Mouse (Mus musculus): ENCODE measurements at regions not wholly inside any gene's neighbourhood (a gene's known extent, or its start where the extent isn't known, plus 50 kb on each side); places are given as distances from the start of the nearest gene placed in this dataset.

GRCm38 (mm10) chr12:71481371-71481770 is 171.7 kb downstream of the Dact1 start:
- WGBS = 48% methylated on average over 6 of the region's 6 CpGs
- H3K4me2 ChIP-seq (replicated peaks; ENCODE audit: low read depth, low read length) = no peak overlapping the region
- ATAC-seq (no peak), DNase-seq (ENCODE audit: low spot score) (no peak)
- H3K4me3 ChIP-seq (ENCODE audit: low read depth, low read length) = no peak overlapping the region
- no peak overlapping the region for H3K9ac ChIP-seq (replicated peaks; ENCODE audit: low read depth)
- H3K36me3 ChIP-seq (ENCODE audit: insufficient read depth, low read length) = no peaks in the 10 kb centered on the region
- H3K9me3 ChIP-seq (ENCODE audit: low read length) = no peaks in the 10 kb centered on the region
- H3K27ac ChIP-seq (ENCODE audit: low read length) = no peak overlapping the region
- no peak for TF ChIP-seq CTCF (IDR thresholded peaks at IDR 0.05)
- no peak for TF ChIP-seq EP300 (IDR thresholded peaks at IDR 0.05)
- no peaks in the 10 kb centered on the region for H3K4me1 ChIP-seq (ENCODE audit: insufficient read depth, low read depth, low read length)
- H3K27me3 ChIP-seq (replicated peaks; ENCODE audit: insufficient read depth, low read length) = no peaks in the 10 kb centered on the region

- no peaks in the 10 kb centered on the region for H3K27me3 ChIP-seq (replicated peaks; ENCODE audit: insufficient read depth, low read length)
- H3K4me1 ChIP-seq (ENCODE audit: insufficient read depth, low read depth, low read length) = no peaks in the 10 kb centered on the region
- ATAC-seq = no peak
- TF ChIP-seq EP300 (IDR thresholded peaks at IDR 0.05) (no peak), CTCF (IDR thresholded peaks at IDR 0.05) (no peak)
- no peak overlapping the region for H3K27ac ChIP-seq (ENCODE audit: low read length)
- no peak overlapping the region for H3K9ac ChIP-seq (replicated peaks; ENCODE audit: low read depth)
- WGBS = 45% methylated on average over 9 of the region's 9 CpGs
- DNase-seq (ENCODE audit: low spot score) = no peak
- no peak overlapping the region for H3K4me3 ChIP-seq (ENCODE audit: low read depth, low read length)
- no peaks in the 10 kb centered on the region for H3K9me3 ChIP-seq (ENCODE audit: low read length)
- no peak overlapping the region for H3K4me2 ChIP-seq (replicated peaks; ENCODE audit: low read depth, low read length)
- no peaks in the 10 kb centered on the region for H3K36me3 ChIP-seq (ENCODE audit: insufficient read depth, low read length)
Observed at GRCm38 (mm10) chr12:71481899-71482593, 172.4 kb downstream of the Dact1 start.

DNA sequence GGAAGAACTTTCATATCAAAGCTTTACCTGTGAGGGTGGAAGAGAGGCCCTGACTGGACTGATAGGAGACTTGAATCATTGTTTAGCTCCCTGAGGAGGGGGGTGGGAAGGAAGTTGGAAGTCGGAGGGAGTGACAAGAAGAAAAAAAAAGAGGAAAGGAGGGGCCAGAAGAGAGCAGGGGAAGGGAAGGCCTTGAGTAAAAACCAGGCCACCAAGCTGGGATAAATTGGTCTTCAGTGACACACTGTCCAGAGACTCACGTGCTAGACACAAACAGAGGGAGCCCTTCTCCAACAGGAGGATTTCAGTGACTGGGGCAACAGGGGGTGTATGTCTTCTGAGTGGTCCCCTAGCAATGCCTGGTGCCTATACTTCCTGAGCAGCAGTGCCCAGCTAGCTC is 172.9 kb downstream of the Dact1 start:
- no peak overlapping the region for H3K4me2 ChIP-seq (replicated peaks; ENCODE audit: low read depth, low read length)
- H3K9ac ChIP-seq (replicated peaks; ENCODE audit: low read depth) = no peak overlapping the region
- no peaks in the 10 kb centered on the region for H3K4me1 ChIP-seq (ENCODE audit: insufficient read depth, low read depth, low read length)
- H3K27me3 ChIP-seq (replicated peaks; ENCODE audit: insufficient read depth, low read length) = no peaks in the 10 kb centered on the region
- ATAC-seq (no peak), DNase-seq (ENCODE audit: low spot score) (no peak)
- no peaks in the 10 kb centered on the region for H3K36me3 ChIP-seq (ENCODE audit: insufficient read depth, low read length)
- H3K4me3 ChIP-seq (ENCODE audit: low read depth, low read length) = no peak overlapping the region
- WGBS = 34% methylated on average over 2 of the region's 2 CpGs
- TF ChIP-seq CTCF (IDR thresholded peaks at IDR 0.05) (no peak), EP300 (IDR thresholded peaks at IDR 0.05) (no peak)
- H3K9me3 ChIP-seq (ENCODE audit: low read length) = no peaks in the 10 kb centered on the region
- no peak overlapping the region for H3K27ac ChIP-seq (ENCODE audit: low read length)

DNA sequence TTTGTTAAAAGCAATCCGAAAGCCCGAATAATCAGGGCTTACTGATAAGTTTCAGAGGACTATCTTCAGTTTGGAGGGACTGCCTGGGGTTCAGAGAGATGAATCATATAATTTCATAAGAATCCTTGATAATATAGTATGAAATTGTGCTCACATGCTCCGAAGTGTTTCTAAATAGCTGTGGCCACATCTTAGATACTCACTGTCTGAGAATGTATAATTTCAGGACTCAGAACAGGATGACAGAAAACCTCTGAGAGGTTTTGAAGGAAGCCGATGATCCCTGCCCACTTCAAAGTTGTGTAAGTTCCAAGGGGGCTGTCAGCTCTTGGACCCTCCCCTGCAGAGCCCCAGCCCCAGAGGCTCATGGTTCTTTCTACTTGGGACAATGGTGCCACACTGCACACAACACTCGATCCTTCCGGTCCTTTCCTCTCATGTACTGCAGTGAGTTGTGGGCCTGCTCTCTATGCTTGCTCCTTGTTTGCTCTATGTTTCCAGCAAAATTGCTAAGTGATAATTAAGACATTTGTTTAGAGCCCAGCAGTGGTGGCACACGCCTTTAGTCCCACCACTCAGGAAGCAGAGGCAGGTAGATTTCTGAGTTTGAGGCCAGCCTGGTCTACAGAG is 174.0 kb downstream of the Dact1 start:
- Histone ChIP-seq H3K27ac (ENCODE audit: low read length) (no peak overlapping the region), H3K36me3 (ENCODE audit: insufficient read depth, low read length) (no peaks in the 10 kb centered on the region), H3K4me1 (ENCODE audit: insufficient read depth, low read depth, low read length) (no peaks in the 10 kb centered on the region), H3K27me3 (replicated peaks; ENCODE audit: insufficient read depth, low read length) (no peaks in the 10 kb centered on the region), H3K9ac (replicated peaks; ENCODE audit: low read depth) (no peak overlapping the region), H3K9me3 (ENCODE audit: low read length) (no peaks in the 10 kb centered on the region), H3K4me3 (ENCODE audit: low read depth, low read length) (no peak overlapping the region), H3K4me2 (replicated peaks; ENCODE audit: low read depth, low read length) (no peak overlapping the region)
- DNase-seq (ENCODE audit: low spot score) (no peak), ATAC-seq (no peak)
- TF ChIP-seq CTCF (IDR thresholded peaks at IDR 0.05) (no peak), EP300 (IDR thresholded peaks at IDR 0.05) (no peak)
- WGBS = 83% methylated on average over 7 of the region's 7 CpGs

GRCm38 (mm10) chr12:71484286-71484685 is 174.6 kb downstream of the Dact1 start:
- no peaks in the 10 kb centered on the region for H3K9me3 ChIP-seq (ENCODE audit: low read length)
- H3K9ac ChIP-seq (replicated peaks; ENCODE audit: low read depth) = no peak overlapping the region
- ATAC-seq = no peak
- 92% methylated on average over 5 of the region's 5 CpGs for WGBS
- no peak overlapping the region for H3K4me3 ChIP-seq (ENCODE audit: low read depth, low read length)
- DNase-seq (ENCODE audit: low spot score) = no peak
- H3K27ac ChIP-seq (ENCODE audit: low read length) = no peak overlapping the region
- H3K4me1 ChIP-seq (ENCODE audit: insufficient read depth, low read depth, low read length) = no peaks in the 10 kb centered on the region
- no peak overlapping the region for H3K4me2 ChIP-seq (replicated peaks; ENCODE audit: low read depth, low read length)
- no peaks in the 10 kb centered on the region for H3K27me3 ChIP-seq (replicated peaks; ENCODE audit: insufficient read depth, low read length)
- no peaks in the 10 kb centered on the region for H3K36me3 ChIP-seq (ENCODE audit: insufficient read depth, low read length)
- no peak for TF ChIP-seq CTCF (IDR thresholded peaks at IDR 0.05)
- no peak for TF ChIP-seq EP300 (IDR thresholded peaks at IDR 0.05)

DNA sequence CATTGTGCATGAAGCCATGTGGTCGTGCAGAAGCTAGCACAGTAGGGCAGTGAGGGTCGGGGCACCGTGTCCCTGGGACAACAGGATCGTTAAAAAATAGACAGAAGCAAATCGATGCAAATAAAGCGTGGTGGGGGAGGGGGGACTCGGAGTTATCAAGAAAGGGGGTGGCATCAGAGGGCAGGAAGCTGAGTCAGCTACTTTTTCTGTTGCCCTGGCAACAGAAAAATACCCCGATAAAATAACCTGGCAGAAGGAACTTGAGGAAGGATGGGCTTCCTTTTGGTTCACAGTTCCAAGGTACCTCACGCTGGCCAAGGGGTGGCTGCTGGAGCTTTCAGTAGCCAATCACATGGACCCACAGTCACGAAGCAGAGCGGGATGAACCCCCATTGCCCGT is 176.4 kb downstream of the Dact1 start:
- no peak for DNase-seq (ENCODE audit: low spot score)
- Histone ChIP-seq H3K4me2 (replicated peaks; ENCODE audit: low read depth, low read length) (no peak overlapping the region), H3K36me3 (ENCODE audit: insufficient read depth, low read length) (no peaks in the 10 kb centered on the region), H3K27ac (ENCODE audit: low read length) (no peak overlapping the region), H3K9ac (replicated peaks; ENCODE audit: low read depth) (no peak overlapping the region), H3K9me3 (ENCODE audit: low read length) (no peaks in the 10 kb centered on the region), H3K27me3 (replicated peaks; ENCODE audit: insufficient read depth, low read length) (no peaks in the 10 kb centered on the region), H3K4me3 (ENCODE audit: low read depth, low read length) (no peak overlapping the region), H3K4me1 (ENCODE audit: insufficient read depth, low read depth, low read length) (no peaks in the 10 kb centered on the region)
- ATAC-seq = no peak
- WGBS = 87% methylated on average over 12 of the region's 12 CpGs
- TF ChIP-seq CTCF (IDR thresholded peaks at IDR 0.05) (no peak), EP300 (IDR thresholded peaks at IDR 0.05) (no peak)

Data from lung, postnatal 0 days (tissue).